Mouse (Mus musculus): ENCODE data around the gene Fam227b.

Fam227b gene

DNA sequence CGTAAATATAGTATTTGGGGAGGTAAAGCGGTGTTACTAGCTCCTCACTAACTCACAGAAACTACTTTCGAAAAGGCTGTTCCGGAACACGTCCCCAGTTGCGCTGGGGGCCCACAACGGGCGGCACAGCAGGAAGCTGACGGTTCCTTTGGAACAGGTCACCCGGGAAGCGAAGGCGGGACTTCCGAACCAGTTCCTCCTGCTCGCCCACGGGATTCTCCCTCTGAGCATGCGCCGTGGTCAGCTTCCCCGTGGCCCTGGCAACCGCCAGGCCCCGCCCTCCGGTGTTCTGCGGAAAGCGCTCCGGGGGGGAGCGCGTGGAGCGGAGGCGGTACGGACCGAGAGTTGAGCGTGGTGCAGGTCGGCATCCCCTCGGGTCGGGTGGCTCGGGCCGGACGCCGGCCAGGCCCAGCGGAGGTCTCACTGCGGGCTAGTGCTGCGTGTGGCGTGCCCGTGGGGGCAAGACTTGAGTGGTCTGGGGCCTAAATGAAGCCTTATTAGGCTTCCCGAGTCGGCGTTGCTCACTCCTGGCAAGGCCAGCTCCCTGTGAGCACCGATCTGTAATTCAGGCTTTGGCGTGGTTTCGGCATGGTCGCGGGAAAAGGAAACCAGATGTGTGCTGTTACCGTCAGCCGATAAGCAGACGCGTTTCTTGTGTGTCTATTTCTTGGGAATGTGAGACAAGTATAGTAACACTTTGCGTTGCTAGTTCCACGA is at the start of gene Fam227b, which contains the start of gene Dtwd1:
TSS of gene Fam227b (minus strand) at position 150 of the 717 bp plus-strand sequence.
TSS of gene Dtwd1 (plus strand) at position 287 of the 717 bp plus-strand sequence.
- peak; percentile 98 for DNase-seq (ENCODE audit: low read depth, low spot score)

GRCm38 (mm10) chr2:126198971-126199370 is 47.2 kb upstream of the Fam227b start:
- no peak for DNase-seq (ENCODE audit: low read depth, low spot score)

- peak; percentile 7 for DNase-seq (ENCODE audit: low read depth, low spot score)
These were observed 44.0 kb upstream of the Fam227b start for GRCm38 (mm10) chr2:126195631-126196356.

DNA sequence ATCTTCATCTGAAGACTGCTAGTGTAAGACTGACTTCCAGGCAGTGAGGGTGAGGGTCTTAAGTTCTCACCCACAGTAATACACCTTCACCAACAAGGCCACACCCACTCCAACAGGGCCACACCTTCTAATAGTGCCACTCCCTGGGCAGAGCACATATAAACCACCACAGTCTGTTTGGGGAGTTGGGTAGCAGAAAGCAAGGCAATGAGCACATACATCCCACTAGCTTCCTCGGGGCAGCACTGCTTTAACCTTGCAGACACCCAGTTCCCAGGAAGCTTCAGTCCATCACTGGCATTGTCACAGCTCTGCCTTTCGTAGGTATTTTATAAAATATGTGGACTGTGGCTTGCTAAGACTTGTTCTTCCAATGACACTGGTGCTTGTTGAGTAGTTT is 40.3 kb upstream of the Fam227b start:
- no peak for DNase-seq (ENCODE audit: low read depth, low spot score)

GRCm38 (mm10) chr2:126191306-126191705 is 39.5 kb upstream of the Fam227b start:
- DNase-seq (ENCODE audit: low read depth, low spot score) = no peak

DNA sequence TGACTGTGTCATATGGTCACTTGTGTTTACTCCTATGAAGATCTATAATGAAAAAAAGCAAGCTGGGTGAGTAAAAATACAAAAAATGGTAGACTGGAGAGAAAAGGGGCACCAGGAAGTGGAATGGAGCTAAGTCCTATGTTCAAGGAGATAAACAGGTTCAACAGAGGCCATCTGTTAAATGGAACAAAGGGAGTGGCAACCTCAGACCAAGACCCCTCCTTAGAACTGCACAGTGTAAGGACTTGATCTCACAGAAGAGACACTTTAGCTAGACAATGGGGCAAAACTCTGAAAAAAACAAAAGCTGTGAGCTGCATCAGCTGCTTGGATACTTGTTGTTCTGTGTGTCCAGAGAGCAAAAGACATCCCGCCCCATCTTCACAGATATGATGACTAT is 19.6 kb upstream of the Fam227b start:
- DNase-seq (ENCODE audit: low read depth, low spot score) = no peak

DNA sequence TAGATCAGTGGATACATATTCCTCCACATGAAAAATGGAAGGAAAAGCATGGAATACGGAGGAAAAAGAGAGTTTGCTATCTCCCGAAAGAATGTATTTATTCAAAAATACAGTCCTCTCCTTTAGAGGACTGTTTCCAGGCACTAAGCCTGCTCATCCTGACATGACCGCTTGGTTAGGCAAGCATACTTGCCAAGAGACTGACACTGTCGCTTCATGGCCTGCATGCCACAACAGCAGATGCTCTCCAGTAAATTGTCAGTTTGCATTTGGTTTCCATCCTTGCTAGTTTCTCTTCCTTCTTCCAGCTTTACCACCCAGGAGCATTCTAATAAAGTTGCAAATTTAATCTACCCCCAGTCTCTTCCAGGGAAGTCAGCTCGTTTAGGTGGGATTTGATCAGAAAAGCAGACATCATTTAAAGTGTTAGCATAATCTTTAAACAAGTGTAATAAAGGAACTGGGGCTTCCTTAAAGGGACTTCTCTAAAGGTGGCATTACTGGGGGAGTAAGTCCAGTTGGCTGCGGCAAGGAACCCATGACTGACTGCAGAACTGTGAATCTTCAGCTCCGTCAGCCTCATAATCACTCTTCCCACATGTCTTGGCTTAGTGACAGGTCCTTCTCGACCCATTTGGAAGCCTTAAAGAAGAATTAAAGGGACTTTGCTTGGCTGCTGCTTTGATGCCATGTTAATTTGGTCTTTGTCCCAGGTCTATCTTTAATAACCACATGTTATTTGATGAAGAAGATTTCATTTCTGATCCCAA is 15.2 kb upstream of the Fam227b start:
- no peak for DNase-seq (ENCODE audit: low read depth, low spot score)

DNA sequence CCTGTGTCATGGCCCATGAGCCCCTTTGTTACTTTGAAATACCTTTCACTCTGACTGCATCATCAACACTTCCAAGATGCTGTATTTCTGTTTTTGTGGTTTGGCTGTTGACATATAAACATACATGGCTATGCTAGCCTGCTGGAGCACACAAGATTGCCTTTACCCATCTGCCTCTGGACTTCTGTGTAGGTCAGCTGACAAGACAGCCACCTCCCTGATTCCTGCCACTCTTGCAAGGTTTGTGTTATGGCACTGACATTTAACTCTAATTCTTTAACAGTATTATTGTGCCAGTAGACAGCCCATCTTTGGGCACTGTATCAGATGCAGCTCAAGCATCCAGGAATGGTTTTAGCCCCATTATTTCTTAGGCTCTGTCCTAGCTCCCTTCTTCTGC is 14.5 kb upstream of the Fam227b start:
- no peak for DNase-seq (ENCODE audit: low read depth, low spot score)

DNA sequence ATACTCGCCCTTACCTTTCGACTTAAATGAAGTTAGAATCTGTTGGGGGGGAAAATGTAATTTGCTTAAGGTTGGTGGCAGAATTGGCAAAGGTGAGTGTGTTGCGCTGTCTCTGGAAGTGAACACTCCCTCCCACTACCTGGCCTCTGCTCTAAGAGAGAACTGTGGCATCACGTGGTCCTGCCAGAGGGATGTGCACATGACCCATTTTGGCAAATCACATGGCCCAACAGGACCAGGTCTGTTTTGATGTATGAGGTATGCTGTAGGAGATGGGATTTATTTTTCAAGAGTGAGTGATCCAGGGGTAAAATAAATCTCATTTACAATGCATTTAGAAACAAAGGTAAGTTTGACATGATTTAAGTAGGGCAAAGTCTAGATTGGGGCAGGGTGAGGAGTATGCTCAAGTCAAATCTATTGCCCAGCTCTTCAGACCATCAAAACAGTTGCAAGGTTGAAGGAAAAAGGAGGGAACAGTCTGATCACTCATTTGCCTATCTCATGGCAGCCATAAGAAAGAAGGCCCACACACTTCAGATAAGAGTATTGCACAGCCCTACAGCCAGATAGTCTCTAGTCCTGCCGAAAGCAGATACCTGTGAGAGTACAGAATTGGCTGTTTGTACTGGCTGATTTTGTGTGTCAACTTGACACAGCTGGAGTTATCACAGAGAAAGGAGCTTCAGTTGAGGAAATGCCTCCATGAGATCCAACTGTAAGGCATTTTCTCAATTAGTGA is 13.6 kb upstream of the Fam227b start:
- no peak for DNase-seq (ENCODE audit: low read depth, low spot score)

DNA sequence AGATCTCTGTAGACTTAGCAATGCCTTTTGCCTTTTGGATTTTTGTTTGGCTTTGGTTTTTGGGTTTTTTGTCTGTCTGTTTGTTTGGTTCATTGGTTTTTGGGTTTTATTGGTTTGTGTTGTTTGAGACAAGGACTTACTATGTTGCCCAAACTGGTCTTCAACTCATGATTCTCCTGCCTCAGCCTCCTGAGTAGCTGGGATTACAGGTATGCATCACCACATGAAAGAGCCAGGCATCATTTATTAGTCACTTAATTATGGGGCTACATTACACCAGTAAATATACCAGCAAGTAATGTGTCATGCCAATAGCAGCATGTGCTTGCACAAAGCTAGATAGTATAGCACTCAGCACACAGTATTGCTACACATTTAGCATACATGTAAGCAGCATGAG is 4.1 kb downstream of the Fam227b start:
- no peak for DNase-seq (ENCODE audit: low read depth, low spot score)

GRCm38 (mm10) chr2:126094616-126095015 is 57.2 kb downstream of the Fam227b start:
- DNase-seq (ENCODE audit: low read depth, low spot score) = no peak

DNA sequence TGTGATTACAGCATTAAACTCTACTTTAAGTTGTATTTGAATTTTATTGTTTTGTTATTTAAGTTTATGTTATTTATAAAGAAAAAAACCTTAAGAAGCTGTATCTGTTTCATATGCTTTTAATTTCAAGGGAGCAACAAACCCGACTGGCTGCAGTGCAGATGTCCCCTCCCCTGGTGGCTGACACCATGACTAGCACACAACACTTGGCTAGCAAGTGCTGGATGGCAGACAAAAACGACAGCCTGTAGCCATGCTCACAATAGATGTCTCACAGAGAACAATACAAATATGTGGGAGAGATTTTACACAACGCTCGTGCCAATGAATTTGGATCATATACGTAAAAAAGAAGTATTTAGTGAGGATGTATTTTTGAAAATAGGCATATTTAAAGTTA is 61.4 kb downstream of the Fam227b start:
- DNase-seq (ENCODE audit: low read depth, low spot score) = no peak

DNA sequence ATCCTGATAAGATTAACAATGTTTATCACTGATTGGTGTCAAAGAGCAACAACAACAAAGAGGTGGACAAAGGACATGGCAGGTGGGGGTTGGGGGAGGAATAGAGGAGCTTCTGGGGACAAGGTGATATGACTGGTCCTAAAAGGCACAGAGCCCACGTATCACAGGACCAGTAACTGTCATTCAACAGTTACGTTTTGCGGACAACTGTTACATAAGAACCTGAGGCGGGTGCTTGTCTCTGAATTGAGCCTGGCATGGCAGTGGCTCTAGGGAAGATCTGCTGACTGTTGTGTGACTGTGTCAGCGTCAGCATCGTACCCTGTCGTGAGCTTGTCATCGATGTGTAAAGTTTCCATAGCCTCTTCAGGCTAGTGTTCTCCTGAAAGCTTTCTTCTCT is 65.6 kb downstream of the Fam227b start:
- no peak for DNase-seq (ENCODE audit: low read depth, low spot score)

- no peak for DNase-seq (ENCODE audit: low read depth, low spot score)
These were observed 67.5 kb downstream of the Fam227b start for GRCm38 (mm10) chr2:126084326-126084725.

- DNase-seq (ENCODE audit: low read depth, low spot score) = no peak
These were observed 72.7 kb downstream of the Fam227b start for GRCm38 (mm10) chr2:126079086-126079485.

- no peak for DNase-seq (ENCODE audit: low read depth, low spot score)
These were observed 75.3 kb downstream of the Fam227b start for GRCm38 (mm10) chr2:126076506-126076905.

GRCm38 (mm10) chr2:126073744-126074143 is 78.1 kb downstream of the Fam227b start:
- no peak for DNase-seq (ENCODE audit: low read depth, low spot score)

GRCm38 (mm10) chr2:126069740-126070139 is 82.1 kb downstream of the Fam227b start:
- DNase-seq (ENCODE audit: low read depth, low spot score) = no peak

GRCm38 (mm10) chr2:126065303-126065856 is 86.4 kb downstream of the Fam227b start:
- no peak for DNase-seq (ENCODE audit: low read depth, low spot score)

- no peak for DNase-seq (ENCODE audit: low read depth, low spot score)
These were observed 87.0 kb downstream of the Fam227b start for GRCm38 (mm10) chr2:126064814-126065213.

GRCm38 (mm10) chr2:126062876-126063275 is 88.9 kb downstream of the Fam227b start:
- DNase-seq (ENCODE audit: low read depth, low spot score) = no peak

Data from forelimb bud, embryonic 11.5 days (tissue).